Mouse (Mus musculus) hematopoietic multipotent progenitor cell, adult 10-12 weeks (in vitro differentiated cells): Measurements from ENCODE around the gene Tulp2. TPM values are rescaled to one million over a fixed set of nuclear protein-coding genes. Genes with fewer than 3 reads are reported as not detected.

Experiments used
- polyA plus RNA-seq: library from polyadenylated mRNA; stranded (reverse); fragments of >175 nt; gene quantifications from 2 replicates; pipeline ENCODE4 v1.2.3, GENCODE M21; 2012; ENCODE audit warnings: low replicate concordance

The Tulp2 gene
- not detected in 2 replicates for polyA plus RNA-seq

DNA sequence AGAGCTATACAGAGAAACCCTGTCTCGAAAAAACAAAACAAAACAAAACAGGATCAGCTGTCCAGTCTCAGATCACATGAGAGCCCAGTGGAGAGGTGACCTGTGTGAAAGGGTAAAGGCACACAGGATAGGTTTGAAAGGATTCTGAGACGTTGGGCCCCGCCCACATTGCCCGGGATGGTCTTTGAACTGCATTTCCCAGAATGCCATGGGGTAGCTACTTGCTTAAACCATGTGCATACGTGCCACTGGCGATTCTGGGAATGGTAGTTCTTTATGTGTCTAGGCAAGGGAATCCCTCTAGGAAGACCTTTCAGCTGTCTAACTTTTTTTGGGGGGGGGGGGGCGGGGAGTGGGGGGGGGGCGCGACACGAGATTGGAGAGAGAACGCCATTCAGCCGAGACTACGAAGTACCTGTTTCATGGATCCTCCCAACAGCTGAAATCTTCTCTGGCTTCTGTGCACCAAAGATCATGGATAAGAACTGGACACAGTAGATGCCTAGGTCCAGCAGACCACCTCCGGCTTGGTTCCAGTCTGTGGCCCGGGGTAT lies at the start of gene Tulp2:
Tulp2 (plus strand) TSS at position 504 of the 554 bp plus-strand sequence.

GRCm38 (mm10) chr7:45434203-45435015 lies 47.3 kb upstream of the Tulp2 start, which contains the start of gene Gys1:
Gys1 (plus strand) TSS chr7:45434844.

GRCm38 (mm10) chr7:45437521-45438276 lies 44.0 kb upstream of the Tulp2 start, which contains the start of gene Ruvbl2:
Ruvbl2 (minus strand) TSS chr7:45438096.

GRCm38 (mm10) chr7:45459564-45460140 lies 22.0 kb upstream of the Tulp2 start, which contains the start of gene Ftl1:
Ftl1 (minus strand) TSS chr7:45459884.

DNA sequence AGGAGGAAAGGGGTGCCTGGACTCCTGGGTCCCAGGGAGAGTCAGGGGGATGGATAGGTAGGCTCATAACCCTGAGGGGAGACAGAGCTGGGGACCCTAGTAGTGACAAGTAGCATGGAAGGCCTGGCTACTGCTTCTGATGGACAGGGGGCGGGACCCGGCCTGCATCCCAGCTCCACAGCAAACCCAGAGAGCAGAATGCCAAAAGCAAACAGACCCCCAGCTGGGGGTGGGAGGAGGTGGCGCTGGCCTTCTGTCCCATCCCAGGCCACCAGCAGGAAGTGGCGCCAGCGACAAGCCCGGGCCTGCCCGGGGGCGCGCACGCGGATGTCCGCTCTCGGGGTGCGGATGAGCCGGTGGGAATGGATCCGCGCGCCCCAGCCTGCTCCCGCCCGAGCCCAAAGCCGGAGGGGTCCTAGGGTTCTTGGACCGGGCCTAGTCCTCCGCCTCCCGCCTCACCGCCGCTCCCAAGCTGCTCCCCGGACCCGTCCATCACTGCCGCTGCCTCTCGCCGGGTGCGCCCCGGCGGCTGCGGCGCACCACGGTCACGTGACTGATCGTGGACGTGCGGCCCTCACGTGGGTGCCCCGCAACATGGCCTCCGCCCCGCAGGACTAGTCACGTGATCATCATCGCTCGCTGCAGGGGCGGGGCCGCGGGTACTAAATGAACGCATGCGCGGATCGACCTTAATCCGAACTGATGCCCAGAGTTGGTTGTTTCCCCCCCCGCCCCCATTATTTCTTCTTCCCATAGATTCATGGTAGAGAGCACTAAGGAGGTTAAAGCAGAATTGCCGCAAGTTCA lies 15.2 kb upstream of the Tulp2 start, which contains the start of gene Bax:
Bax (minus strand) TSS at position 616 of the 807 bp plus-strand sequence.

DNA sequence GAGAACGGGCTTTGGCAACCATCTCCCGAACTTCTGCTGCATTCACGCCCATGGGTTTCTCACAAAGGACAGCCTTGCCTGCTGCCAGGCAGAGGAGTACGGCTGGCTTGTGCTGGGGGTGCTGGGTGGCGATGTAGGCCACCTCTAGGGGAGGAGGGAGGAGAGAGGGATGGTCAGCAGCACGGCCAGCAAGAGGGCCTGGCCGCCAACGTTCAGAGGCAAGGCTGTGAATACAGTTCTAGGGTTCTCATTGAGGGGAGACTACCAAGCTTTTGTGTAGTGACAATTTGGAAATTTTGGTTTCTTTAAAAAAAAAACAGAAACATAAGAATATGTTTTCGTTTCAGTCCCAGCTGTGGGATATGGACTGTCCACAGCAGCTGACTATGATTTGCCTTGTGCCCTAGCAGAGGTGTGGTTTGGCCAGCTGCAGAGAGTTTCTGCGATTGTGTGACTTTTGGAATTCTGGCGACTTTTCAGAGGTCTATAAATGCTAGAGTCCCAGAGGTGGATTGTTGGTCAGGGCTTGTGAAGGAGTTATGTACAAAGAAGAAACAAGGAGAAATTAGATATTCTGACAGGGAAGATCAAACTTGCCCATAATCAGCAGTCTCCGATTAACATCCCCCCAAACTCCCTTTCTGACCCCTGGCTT lies 5.2 kb downstream of the Tulp2 start, which contains the start of gene Gm45808:
Gm45808 (minus strand) TSS at position 51 of the 655 bp plus-strand sequence.

DNA sequence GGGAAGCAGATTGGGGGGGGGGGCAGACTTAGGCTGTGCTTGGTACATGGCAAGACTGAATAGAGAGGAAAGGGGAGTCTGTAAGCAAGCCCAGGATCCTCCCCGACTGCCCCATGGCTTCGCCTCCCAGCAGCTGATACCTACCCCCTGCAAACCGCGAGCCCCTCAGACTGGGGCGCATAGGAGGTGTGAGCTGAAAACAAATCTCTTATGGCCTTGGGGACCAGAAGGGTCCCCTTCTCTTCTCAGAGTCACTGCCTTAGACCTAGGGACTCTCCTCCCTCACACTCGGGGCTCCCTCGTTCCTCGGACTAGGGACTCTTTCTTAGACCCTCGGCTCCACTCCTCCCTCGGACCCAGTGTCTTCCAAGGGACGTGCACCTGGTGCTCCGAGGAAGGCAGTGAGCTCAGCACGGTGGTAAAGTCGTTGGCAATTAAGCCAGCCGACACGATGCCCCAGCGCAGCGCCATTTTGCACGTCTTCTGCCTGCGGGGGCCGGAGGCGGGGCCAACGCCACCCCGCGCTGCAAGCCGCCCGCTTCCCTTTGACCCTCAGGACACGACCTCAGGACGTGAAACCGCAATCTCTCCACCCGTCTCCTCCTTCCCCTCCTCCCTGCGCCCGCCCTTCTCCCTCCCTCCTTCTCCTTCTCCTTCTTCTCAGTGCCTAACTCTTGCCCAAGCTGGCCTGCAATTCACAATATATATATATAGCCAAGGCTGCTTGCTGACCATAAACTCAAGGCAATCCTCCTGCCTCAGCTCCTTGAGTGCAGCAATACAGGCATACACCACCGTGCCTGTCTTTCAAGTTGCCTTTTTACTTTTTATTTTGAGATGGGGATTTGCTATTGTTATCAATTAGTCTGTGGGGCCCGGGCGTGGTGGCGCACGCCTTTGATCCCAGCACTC lies 6.9 kb downstream of the Tulp2 start, which contains the start of gene Dhdh:
Dhdh (minus strand) TSS at position 513 of the 912 bp plus-strand sequence.

DNA sequence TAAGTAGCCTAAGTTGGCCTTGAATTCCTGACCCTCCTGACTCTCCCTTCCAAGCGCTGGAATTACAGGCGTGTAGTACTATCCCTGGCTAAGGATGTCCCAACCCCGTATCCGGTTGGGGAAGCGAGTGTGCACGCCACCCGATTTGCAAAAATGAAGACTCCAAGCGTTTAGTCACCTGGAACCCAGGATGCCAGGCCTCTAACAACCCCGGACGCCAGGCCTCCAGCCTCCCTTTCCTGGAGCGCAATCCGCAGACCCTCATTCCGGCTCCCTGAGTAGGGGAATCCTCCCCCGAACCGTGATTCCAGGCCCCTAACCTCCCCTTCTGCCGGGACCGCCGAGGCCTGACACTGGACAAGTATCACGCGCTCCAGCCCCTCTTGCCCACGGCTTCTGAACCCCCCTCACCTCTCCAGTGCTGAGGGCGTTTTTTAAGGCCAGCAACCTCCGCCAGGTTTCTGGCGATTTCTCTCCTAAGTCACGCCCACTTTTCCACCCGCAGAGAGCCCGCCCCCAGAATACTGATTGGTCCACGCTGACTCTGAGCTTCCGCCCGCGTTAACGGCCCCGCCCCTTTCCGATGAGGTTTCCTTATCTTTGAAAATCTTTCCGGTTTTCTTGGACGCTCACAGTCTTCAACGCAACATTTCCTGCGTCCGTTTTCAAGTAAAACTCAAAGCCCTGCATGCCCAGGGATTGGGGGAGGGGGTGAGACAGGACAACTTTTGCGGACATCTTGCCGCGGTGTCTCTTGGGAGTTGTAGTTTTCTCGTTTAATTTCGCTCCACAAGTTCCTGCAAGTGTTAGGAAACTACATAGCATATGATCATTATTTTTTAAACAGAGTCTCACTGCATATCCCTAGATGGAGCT lies 28.5 kb downstream of the Tulp2 start, which contains the start of gene Nucb1:
Nucb1 (minus strand) TSS at position 495 of the 876 bp plus-strand sequence.

DNA sequence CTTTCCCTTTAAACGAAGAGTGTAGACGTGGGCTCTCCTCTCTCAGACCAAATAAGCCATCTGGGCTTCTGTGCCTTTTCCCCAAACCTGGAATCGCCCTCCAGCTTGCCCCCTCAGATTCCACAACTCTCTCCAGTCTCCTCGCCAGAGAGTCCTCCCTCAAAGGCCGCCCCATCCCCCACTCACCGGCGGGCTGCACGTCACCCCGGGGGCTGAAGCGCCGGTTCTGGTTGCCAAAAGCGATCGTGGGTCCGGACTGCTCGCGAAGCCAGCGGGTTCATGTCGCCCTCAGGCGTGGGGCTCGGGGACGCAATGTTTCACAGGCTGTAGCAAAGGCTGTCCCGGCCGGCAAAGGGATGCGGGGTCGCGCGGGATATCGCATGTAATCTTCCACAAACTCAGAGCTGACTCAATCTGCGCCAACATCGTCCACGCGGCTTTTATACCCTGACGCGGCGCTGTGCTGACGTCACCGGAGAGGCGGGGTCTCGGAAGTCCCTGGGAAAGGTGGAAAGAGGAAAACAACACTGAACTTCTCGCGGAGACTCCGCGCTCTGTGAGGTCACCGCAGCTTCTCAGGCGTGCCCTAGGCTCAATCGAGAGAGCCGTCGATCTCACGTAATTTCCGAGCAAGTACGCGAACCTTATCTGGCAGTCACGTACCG lies 44.3 kb downstream of the Tulp2 start, which contains the start of the genes Ppp1r15a and Plekha4:
Ppp1r15a (minus strand) TSS at position 460 of the 665 bp plus-strand sequence.
Plekha4 (plus strand) TSS at position 522 of the 665 bp plus-strand sequence.

DNA sequence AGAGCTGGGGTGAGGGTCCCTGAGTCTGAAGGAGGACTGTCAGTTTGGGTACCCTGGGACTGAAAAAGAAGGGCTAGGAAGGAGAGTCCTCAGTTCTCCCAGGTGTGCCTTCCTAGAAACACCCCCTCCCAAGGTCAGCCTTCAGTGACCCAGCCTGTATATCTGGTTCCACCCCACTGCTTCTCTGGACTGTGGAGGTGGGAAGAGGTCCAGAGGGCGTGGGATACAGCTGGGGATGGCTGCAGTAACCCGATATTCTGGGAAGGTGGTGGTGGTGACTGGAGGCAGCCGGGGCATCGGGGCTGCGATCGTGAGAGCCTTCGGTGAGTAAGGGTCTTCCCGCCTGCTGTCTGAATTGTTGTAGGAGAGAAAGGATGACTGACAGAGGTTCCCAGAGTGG lies 73.1 kb downstream of the Tulp2 start, which contains the start of gene Hsd17b14:
Hsd17b14 (plus strand) TSS at position 150 of the 400 bp plus-strand sequence.

DNA sequence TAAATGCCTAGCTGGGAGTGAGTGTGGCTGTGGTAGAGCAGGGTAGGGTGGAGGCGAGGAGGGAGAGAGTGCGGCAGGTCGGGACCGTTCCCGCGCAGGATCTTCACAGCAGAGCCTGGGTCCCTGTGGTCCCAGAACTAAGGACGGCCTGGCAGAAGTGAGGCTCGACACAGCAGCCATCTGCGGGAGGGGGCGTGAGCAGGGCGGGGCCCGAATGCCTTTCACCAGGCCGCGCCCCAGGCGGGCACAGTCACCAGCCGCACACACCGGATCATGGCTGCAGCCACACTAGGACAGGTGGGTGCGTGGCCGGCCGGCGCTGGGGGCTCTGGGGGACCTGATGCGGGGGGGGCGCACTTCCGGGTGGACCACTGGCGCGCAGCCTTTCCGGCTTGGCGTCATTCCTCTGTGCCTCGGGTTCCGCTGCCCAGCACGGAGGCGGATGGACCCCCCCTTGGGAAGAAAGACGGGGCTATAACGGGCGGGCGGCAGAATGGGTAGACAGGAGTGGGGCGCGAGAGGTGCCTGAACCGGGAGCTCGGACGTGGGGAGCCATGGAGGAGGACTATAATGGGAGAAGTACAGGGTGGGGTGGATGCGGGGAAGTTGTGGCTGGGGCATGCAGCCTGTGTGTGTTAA lies 88.5 kb downstream of the Tulp2 start, which contains the start of gene Bcat2:
Bcat2 (plus strand) TSS at position 51 of the 639 bp plus-strand sequence.

Other genes with a start within 250 kb of the Tulp2 start
- 1,076 and 1,868 TPM in 2 replicates for gene Cd37, start 242.8 kb upstream of the Tulp2 start, polyA plus RNA-seq
- gene Slc6a16, start 240.8 kb upstream of the Tulp2 start, polyA plus RNA-seq: not detected in 2 replicates
- 0.34 and 0.58 TPM in 2 replicates for gene Slc6a21, start 204.4 kb upstream of the Tulp2 start, polyA plus RNA-seq
- gene Trpm4, start 148.1 kb upstream of the Tulp2 start, polyA plus RNA-seq: 6.9 and 12.1 TPM in 2 replicates
- gene Hrc, start 146.6 kb upstream of the Tulp2 start, polyA plus RNA-seq: not detected in 2 replicates
- gene Ppfia3, start 114.9 kb upstream of the Tulp2 start, polyA plus RNA-seq: 0.28 and 2.0 TPM in 2 replicates
- 0.53 TPM in 1 of 2 replicates, not detected in the other for gene Lin7b, start 111.3 kb upstream of the Tulp2 start, polyA plus RNA-seq
- 628 and 1,029 TPM in 2 replicates for gene Snrnp70, start 86.1 kb upstream of the Tulp2 start, polyA plus RNA-seq
- gene Kcna7, start 76.2 kb upstream of the Tulp2 start, polyA plus RNA-seq: not detected in 2 replicates
- gene Ntf5, start 68.2 kb upstream of the Tulp2 start, polyA plus RNA-seq: 0.08 and 0.28 TPM in 2 replicates
- gene Lhb, start 61.1 kb upstream of the Tulp2 start, polyA plus RNA-seq: not detected in 2 replicates
- 15.9 and 25.8 TPM in 2 replicates for gene Gys1, start 47.0 kb upstream of the Tulp2 start, polyA plus RNA-seq
- 87.7 and 154 TPM in 2 replicates for gene Ruvbl2, start 43.8 kb upstream of the Tulp2 start, polyA plus RNA-seq
- 6,376 and 13,145 TPM in 2 replicates for gene Ftl1, start 22.0 kb upstream of the Tulp2 start, polyA plus RNA-seq
- gene Bax, start 15.0 kb upstream of the Tulp2 start, polyA plus RNA-seq: 173 and 185 TPM in 2 replicates
- gene Gm45808, start 4.9 kb downstream of the Tulp2 start, polyA plus RNA-seq: not detected in 2 replicates
- 0.81 and 2.1 TPM in 2 replicates for gene Dhdh, start 6.9 kb downstream of the Tulp2 start, polyA plus RNA-seq
- 224 and 245 TPM in 2 replicates for gene Nucb1, start 28.5 kb downstream of the Tulp2 start, polyA plus RNA-seq
- 60.5 and 214 TPM in 2 replicates for gene Ppp1r15a, start 44.4 kb downstream of the Tulp2 start, polyA plus RNA-seq
- gene Plekha4, start 44.5 kb downstream of the Tulp2 start, polyA plus RNA-seq: 0.77 and 1.2 TPM in 2 replicates
- gene Hsd17b14, start 73.0 kb downstream of the Tulp2 start, polyA plus RNA-seq: 0.28 and 0.90 TPM in 2 replicates
- 14.0 and 38.4 TPM in 2 replicates for gene Bcat2, start 88.3 kb downstream of the Tulp2 start, polyA plus RNA-seq
- 0.17 TPM in 1 of 2 replicates, not detected in the other for gene Fgf21, start 133.6 kb downstream of the Tulp2 start, polyA plus RNA-seq
- 0.18 and 0.93 TPM in 2 replicates for gene Fut1, start 135.4 kb downstream of the Tulp2 start, polyA plus RNA-seq
- 0.25 and 0.31 TPM in 2 replicates for gene Izumo1, start 139.9 kb downstream of the Tulp2 start, polyA plus RNA-seq
- gene Rasip1, start 145.6 kb downstream of the Tulp2 start, polyA plus RNA-seq: 3.0 and 3.6 TPM in 2 replicates
- gene Mamstr, start 158.1 kb downstream of the Tulp2 start, polyA plus RNA-seq: 0.20 and 0.42 TPM in 2 replicates
- gene Fut2, start 184.5 kb downstream of the Tulp2 start, polyA plus RNA-seq: not detected in 2 replicates
- gene Ntn5, start 202.1 kb downstream of the Tulp2 start, polyA plus RNA-seq: 1.4 and 3.5 TPM in 2 replicates
- 0.18 and 0.44 TPM in 2 replicates for gene Sec1, start 212.5 kb downstream of the Tulp2 start, polyA plus RNA-seq
- gene Car11, start 218.0 kb downstream of the Tulp2 start, polyA plus RNA-seq: 1.5 and 3.9 TPM in 2 replicates
- 18.0 and 48.2 TPM in 2 replicates for gene Dbp, start 223.2 kb downstream of the Tulp2 start, polyA plus RNA-seq
- gene Rpl18, start 233.6 kb downstream of the Tulp2 start, polyA plus RNA-seq: 7,990 and 13,125 TPM in 2 replicates
- gene Sphk2, start 236.1 kb downstream of the Tulp2 start, polyA plus RNA-seq: 102 and 136 TPM in 2 replicates
- 0.07 and 0.22 TPM in 2 replicates for gene Fam83e, start 239.3 kb downstream of the Tulp2 start, polyA plus RNA-seq
- gene Spaca4, start 243.9 kb downstream of the Tulp2 start, polyA plus RNA-seq: not detected in 2 replicates